Mouse (Mus musculus) erythroblast, embryonic 14.5 days (primary cell): ENCODE results near the gene Prss28. TPM values are rescaled to one million over a fixed set of nuclear protein-coding genes. Genes with fewer than 3 reads are reported as not detected.

Experiments
- H3K27me3 ChIP-seq: 2 replicates; pipeline ENCODE4 v1.6.1; 2012; ENCODE audit warnings: inconsistent platforms; ENCODE audit not compliant: control insufficient read depth
- H3K36me3 ChIP-seq: 2 replicates; pipeline ENCODE4 v1.6.1; 2012; ENCODE audit warnings: mild to moderate bottlenecking, inconsistent platforms; ENCODE audit not compliant: control insufficient read depth
- H3K4me1 ChIP-seq: 2 replicates; pipeline ENCODE4 v1.6.1; 2012; ENCODE audit warnings: inconsistent platforms; ENCODE audit not compliant: control insufficient read depth
- H3K4me3 ChIP-seq: replicated peaks from 2 replicates; pipeline ENCODE3; 2012; ENCODE audit warnings: moderate library complexity, mild to moderate bottlenecking, inconsistent platforms
- H3K9me3 ChIP-seq: 2 replicates; pipeline ENCODE4 v1.6.1; 2012; ENCODE audit warnings: low read length, inconsistent platforms, mixed read lengths; ENCODE audit not compliant: control insufficient read depth
- GATA1 ChIP-seq: IDR thresholded peaks from 2 replicates; pipeline ENCODE4 v1.6.1; 2012; ENCODE audit warnings: low read length, inconsistent platforms, mixed read lengths
- TAL1 ChIP-seq: IDR thresholded peaks from 3 replicates; pipeline ENCODE4 v1.6.1; 2012; ENCODE audit warnings: low read length, inconsistent platforms, mixed read lengths
- polyA plus RNA-seq: library from polyadenylated mRNA; stranded (reverse); fragments of >175 nt; gene quantifications from 2 replicates; pipeline ENCODE4 v1.2.3, GENCODE M21; 2012

Gene Prss28
- polyA plus RNA-seq, 1 experiment: not detected

DNA sequence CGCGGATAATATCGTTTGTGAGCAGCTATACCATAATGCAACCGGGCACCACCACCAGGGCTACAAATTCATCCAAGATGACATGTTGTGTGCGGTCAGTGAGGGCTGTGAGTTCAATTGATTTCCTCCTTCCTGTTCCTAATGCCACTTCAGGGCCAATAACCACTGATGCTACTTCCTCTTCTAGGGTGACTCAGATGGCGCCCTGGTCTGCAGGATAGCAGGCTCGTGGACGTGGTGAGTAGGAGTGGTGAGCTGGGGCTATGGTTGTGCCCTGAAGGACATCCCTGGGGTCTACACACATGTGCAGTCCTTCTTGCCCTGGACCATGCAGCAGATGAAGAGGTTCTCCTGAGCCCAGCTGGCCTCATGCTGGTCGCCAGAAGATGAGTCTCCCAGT, 23.9 kb downstream of the Prss28 start:
- Histone ChIP-seq H3K4me3 (no peak overlapping the region), H3K4me1 (no peaks in the 10 kb centered on the region), H3K27me3 (no peaks in the 10 kb centered on the region), H3K9me3 (no peaks in the 10 kb centered on the region), H3K36me3 (no peaks in the 10 kb centered on the region)
- TF ChIP-seq GATA1 (no peak), TAL1 (no peak)

DNA sequence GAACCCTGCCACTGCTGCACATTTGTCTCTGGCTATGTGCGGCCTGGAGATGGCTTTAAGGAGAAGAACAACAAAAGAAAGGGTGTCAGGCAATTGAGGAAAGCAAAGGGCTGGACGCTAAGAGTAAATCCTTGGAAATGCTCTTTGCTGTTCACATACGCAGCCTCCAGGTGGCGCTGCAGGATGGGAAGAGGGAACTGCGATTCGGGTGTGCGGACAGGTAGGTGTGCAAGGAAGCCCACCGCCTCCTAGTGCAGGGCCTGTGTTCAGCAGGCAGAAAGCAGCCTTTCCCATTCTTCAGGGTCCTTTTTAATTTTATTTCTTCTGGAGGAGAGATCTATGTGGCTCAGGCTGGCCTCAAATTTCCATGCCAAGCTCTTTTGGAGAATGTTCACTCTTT, 25.5 kb downstream of the Prss28 start:
- Histone ChIP-seq H3K9me3 (no peaks in the 10 kb centered on the region), H3K4me3 (no peak overlapping the region), H3K27me3 (no peaks in the 10 kb centered on the region), H3K36me3 (no peaks in the 10 kb centered on the region), H3K4me1 (no peaks in the 10 kb centered on the region)
- TF ChIP-seq TAL1: no peak
- no peak for TF ChIP-seq GATA1

DNA sequence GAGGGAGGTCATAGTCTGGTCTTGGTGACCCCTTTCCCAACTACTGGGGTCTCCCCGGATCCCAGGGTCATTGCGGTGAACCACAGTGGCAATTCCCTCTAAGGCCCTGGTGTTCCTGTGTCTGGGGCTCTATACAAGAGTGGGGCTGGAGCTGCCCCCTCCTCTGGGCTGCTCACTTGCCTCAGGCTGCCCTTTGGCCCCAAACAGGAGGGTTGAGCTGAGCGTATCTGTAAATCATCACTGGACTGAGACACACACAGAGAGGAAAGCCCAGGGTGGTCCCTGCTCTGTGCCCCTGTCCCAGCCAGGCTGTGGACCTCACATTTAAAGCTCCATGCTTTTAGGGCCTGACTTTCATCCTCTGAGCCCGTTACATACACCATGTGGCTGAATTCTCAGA, 29.8 kb downstream of the Prss28 start:
- Histone ChIP-seq H3K4me3 (no peak overlapping the region), H3K4me1 (no peaks in the 10 kb centered on the region), H3K36me3 (no peaks in the 10 kb centered on the region), H3K27me3 (no peaks in the 10 kb centered on the region), H3K9me3 (no peaks in the 10 kb centered on the region)
- TF ChIP-seq GATA1 (no peak), TAL1 (no peak)

DNA sequence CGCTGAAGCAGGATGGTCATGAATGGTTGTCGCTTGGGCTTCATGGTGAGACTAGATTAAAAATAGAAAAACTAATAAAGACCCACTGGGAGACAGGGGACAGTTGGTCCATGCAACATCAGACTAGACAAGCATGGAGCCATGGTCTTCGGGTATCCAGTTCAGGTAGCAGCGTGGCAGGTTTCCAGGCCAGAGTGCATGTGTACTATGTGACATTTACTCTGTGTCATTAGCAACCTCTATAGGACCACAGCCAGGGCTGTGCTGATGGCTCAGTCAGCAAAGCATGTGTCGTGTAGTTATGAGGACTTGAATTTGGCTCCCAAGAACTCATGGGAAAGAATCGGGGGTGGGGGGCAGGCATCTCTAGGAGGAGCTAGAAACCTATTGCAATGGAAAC, 31.6 kb downstream of the Prss28 start:
- no peaks in the 10 kb centered on the region for H3K27me3 ChIP-seq
- H3K4me3 ChIP-seq: no peak overlapping the region
- TF ChIP-seq TAL1 (no peak), GATA1 (no peak)
- H3K36me3 ChIP-seq: no peaks in the 10 kb centered on the region
- H3K9me3 ChIP-seq: no peaks in the 10 kb centered on the region
- H3K4me1 ChIP-seq: no peaks in the 10 kb centered on the region

DNA sequence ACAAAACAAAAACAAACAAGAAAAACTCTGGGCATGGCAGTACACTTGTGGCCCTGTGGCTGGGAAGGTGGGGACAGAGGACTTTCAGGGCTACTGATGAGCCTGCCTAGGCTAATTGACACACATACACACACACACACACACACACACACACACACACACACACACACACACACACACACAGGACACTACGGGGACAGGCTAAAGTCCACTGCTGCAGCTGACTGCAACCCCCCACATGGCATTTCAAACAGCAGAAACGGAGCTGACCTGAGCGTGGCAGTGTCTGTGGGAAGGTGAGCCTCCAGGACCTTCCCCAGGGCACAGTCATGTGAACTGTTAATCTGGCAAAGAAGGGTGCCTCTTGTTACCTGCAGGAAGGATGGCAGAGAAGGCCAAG, 33.0 kb downstream of the Prss28 start:
- Histone ChIP-seq H3K27me3 (no peaks in the 10 kb centered on the region), H3K36me3 (no peaks in the 10 kb centered on the region)
- no peak for TF ChIP-seq GATA1
- TF ChIP-seq TAL1: no peak

DNA sequence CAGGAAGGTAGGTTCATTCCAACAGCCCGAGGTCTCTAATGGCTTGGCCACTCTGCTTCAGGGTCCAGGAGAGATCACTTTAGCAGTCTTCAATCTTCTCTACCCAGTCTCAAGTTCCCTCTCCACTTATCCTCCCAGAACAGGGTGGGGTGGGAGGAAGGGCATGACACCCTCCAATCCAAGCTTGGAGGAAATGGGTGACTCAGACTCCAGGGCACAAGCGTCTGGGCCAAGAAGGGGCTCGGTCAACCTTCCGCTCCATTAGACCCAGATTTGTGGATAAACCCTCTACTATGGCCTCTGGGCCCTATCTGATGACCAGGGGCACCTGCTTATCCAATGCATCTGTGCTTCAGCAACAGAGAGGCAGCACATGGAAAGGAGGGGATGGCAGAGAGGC, 37.0 kb downstream of the Prss28 start, which contains the start of gene Tpsab1:
TSS of gene Tpsab1 (minus strand) at position 101 of the 400 bp plus-strand sequence.
- Histone ChIP-seq H3K27me3 (no peaks in the 10 kb centered on the region), H3K36me3 (no peaks in the 10 kb centered on the region), H3K9me3 (no peaks in the 10 kb centered on the region), H3K4me3 (no peak within 1 kb of the TSS), H3K4me1 (no peaks in the 10 kb centered on the region)
- TF ChIP-seq GATA1 (no peak), TAL1 (no peak)

More for the DNA sequence above, 33.0 kb downstream of the Prss28 start:
- Histone ChIP-seq H3K4me3 (no peak overlapping the region), H3K4me1 (no peaks in the 10 kb centered on the region), H3K9me3 (no peaks in the 10 kb centered on the region)

DNA sequence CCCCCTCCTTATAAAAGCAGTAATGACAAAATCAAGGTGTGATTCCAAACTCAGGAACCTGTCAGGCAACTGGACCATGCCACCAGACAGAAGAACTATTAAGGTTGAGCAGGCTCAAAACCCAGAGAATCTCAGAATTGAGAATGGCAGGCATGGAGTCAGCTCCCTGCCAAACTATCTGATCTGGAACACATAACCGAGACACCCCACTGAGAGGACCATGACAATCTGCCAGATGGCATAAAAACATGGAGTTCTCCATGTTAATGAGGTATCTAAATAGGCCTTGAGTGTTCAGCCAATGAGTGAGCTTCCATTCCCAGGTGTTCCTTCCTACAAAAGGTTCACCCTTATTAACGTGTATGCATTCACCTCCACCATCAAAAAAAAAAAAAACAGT, 52.8 kb downstream of the Prss28 start:
- H3K27me3 ChIP-seq: no peaks in the 10 kb centered on the region
- no peaks in the 10 kb centered on the region for H3K9me3 ChIP-seq
- H3K36me3 ChIP-seq: no peaks in the 10 kb centered on the region
- H3K4me1 ChIP-seq: no peaks in the 10 kb centered on the region
- no peak overlapping the region for H3K4me3 ChIP-seq
- no peak for TF ChIP-seq GATA1
- no peak for TF ChIP-seq TAL1

Other genes with a start within 250 kb of the Prss28 start
- not detected in 2 replicates for gene Tmem204, start 225.1 kb upstream of the Prss28 start, polyA plus RNA-seq
- gene Telo2, start 192.7 kb upstream of the Prss28 start, polyA plus RNA-seq: 2.0 and 3.1 TPM in 2 replicates
- not detected in 2 replicates for gene Ptx4, start 187.9 kb upstream of the Prss28 start, polyA plus RNA-seq
- gene Clcn7, start 175.3 kb upstream of the Prss28 start, polyA plus RNA-seq: 2.0 and 2.1 TPM in 2 replicates
- gene Ccdc154, start 146.2 kb upstream of the Prss28 start, polyA plus RNA-seq: not detected in 2 replicates
- not detected in 2 replicates for gene Gm38655, start 133.2 kb upstream of the Prss28 start, polyA plus RNA-seq
- gene BC003965, start 124.1 kb upstream of the Prss28 start, polyA plus RNA-seq: 2.0 and 2.1 TPM in 2 replicates
- gene Unkl, start 120.2 kb upstream of the Prss28 start, polyA plus RNA-seq: 5.5 and 5.8 TPM in 2 replicates
- 1.3 and 2.1 TPM in 2 replicates for gene Gnptg, start 68.5 kb upstream of the Prss28 start, polyA plus RNA-seq
- gene Tsr3, start 68.5 kb upstream of the Prss28 start, polyA plus RNA-seq: 1.5 and 2.2 TPM in 2 replicates
- not detected in 2 replicates for gene Baiap3, start 52.3 kb upstream of the Prss28 start, polyA plus RNA-seq
- gene Ube2i, start 34.0 kb upstream of the Prss28 start, polyA plus RNA-seq: 19.3 and 26.5 TPM in 2 replicates
- 0.28 and 0.74 TPM in 2 replicates for gene Prss34, start 10.3 kb upstream of the Prss28 start, polyA plus RNA-seq
- not detected in 2 replicates for gene Prss29, start 10.0 kb downstream of the Prss28 start, polyA plus RNA-seq
- gene Tpsab1, start 36.9 kb downstream of the Prss28 start, polyA plus RNA-seq: 0.04 TPM in 1 of 2 replicates, not detected in the other
- gene Tpsb2, start 57.7 kb downstream of the Prss28 start, polyA plus RNA-seq: 0.21 and 0.22 TPM in 2 replicates
- not detected in 2 replicates for gene Tpsg1, start 60.6 kb downstream of the Prss28 start, polyA plus RNA-seq
- gene Cacna1h, start 125.1 kb downstream of the Prss28 start, polyA plus RNA-seq: 0.06 and 0.26 TPM in 2 replicates
- not detected in 2 replicates for gene Tekt4, start 146.0 kb downstream of the Prss28 start, polyA plus RNA-seq
- 0.01 TPM in 1 of 2 replicates, not detected in the other for gene Sstr5, start 188.6 kb downstream of the Prss28 start, polyA plus RNA-seq